Mouse (Mus musculus): ENCODE data around the gene Ammecr1. TPM values are rescaled to one million over a fixed set of nuclear protein-coding genes. Genes with fewer than 3 reads are reported as not detected.

Gene Ammecr1
- polyA plus RNA-seq, 1 experiment from 2014 or later: 11.9 TPM

DNA sequence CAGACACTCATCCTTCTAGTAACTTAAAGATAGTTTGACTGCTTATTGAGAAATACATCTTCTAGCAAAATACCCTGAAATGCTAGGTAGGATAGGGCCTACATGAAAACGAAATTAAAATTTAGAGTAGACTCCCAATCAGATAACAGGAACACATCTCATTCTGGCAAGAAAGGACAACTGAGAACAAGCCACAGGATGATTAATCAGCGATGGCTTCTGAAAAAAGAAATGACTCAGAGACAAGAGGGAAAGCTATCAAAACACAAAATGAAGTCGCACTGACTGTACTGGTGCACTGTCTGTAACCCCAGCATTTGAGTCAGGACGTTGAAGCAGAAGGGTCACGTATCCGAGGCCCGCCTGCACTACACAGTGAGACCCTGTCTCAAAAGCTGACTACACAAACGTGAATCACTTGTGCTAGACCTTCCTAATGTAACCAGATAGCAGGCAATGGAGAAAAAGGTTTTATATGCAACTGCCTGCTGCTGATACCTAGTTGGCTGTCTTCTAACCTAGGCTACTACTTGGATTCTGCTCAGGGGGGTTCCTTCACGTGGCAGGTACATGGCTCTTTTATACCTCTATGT lies 68.1 kb downstream of the Ammecr1 start:
- no peaks in the 10 kb centered on the region for H3K4me1 ChIP-seq
- 85% methylated on average over 9 of the region's 9 CpGs for WGBS
- H3K36me3 ChIP-seq (replicated peaks): no peaks in the 10 kb centered on the region
- H3K9me3 ChIP-seq: no peaks in the 10 kb centered on the region
- H3K27me3 ChIP-seq (replicated peaks; ENCODE audit: low read depth, poor library complexity, severe bottlenecking): peaks cover 76% of the 10 kb centered on the region
- no peak overlapping the region for H3K4me3 ChIP-seq
- H3K27ac ChIP-seq (replicated peaks): no peak overlapping the region
- no peak for DNase-seq (ENCODE audit: low spot score)

- DNase-seq (ENCODE audit: low spot score): no peak
- Histone ChIP-seq H3K4me1 (no peaks in the 10 kb centered on the region), H3K27ac (replicated peaks) (no peak overlapping the region), H3K9me3 (no peaks in the 10 kb centered on the region), H3K27me3 (replicated peaks; ENCODE audit: low read depth, poor library complexity, severe bottlenecking) (peaks cover 69% of the 10 kb centered on the region), H3K36me3 (replicated peaks) (no peaks in the 10 kb centered on the region), H3K4me3 (no peak overlapping the region)
- 94% methylated on average over 6 of the region's 6 CpGs for WGBS
Measured at GRCm38 (mm10) chrX:142897477-142898000, 69.0 kb downstream of the Ammecr1 start.

- H3K4me1 ChIP-seq: no peaks in the 10 kb centered on the region
- no peaks in the 10 kb centered on the region for H3K9me3 ChIP-seq
- no peaks in the 10 kb centered on the region for H3K36me3 ChIP-seq (replicated peaks)
- no peak overlapping the region for H3K27ac ChIP-seq (replicated peaks)
- no peak for DNase-seq (ENCODE audit: low spot score)
- WGBS: 81% methylated on average over 2 of the region's 2 CpGs
- no peak overlapping the region for H3K4me3 ChIP-seq
- H3K27me3 ChIP-seq (replicated peaks; ENCODE audit: low read depth, poor library complexity, severe bottlenecking): peaks cover 68% of the 10 kb centered on the region
Measured at GRCm38 (mm10) chrX:142895316-142895715, 71.2 kb downstream of the Ammecr1 start.

DNA sequence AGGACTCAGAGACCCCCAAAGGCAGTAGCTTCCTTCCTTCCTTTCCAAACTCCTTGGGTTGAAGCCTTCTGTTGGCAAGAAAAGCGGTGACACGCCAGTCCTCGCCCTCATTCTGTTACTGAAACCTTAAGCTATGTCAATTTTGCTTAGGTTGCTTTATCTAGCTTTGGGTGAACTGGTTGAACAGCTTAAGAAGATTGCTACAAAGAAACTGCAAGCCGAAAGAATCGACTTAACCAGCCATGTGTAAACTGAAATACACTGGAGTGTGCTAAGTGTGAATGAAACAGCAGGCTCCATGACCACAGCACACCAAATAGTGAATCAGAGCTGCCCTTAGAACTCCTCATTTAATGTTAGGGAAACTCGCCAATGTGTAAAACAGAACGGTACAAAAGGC lies 80.6 kb downstream of the Ammecr1 start:
- Histone ChIP-seq H3K36me3 (replicated peaks) (no peaks in the 10 kb centered on the region), H3K27ac (replicated peaks) (no peak overlapping the region), H3K27me3 (replicated peaks; ENCODE audit: low read depth, poor library complexity, severe bottlenecking) (peaks cover 91% of the 10 kb centered on the region), H3K4me1 (no peaks in the 10 kb centered on the region), H3K9me3 (no peaks in the 10 kb centered on the region), H3K4me3 (no peak overlapping the region)
- DNase-seq (ENCODE audit: low spot score): no peak
- 87% methylated on average over 7 of the region's 7 CpGs for WGBS

DNA sequence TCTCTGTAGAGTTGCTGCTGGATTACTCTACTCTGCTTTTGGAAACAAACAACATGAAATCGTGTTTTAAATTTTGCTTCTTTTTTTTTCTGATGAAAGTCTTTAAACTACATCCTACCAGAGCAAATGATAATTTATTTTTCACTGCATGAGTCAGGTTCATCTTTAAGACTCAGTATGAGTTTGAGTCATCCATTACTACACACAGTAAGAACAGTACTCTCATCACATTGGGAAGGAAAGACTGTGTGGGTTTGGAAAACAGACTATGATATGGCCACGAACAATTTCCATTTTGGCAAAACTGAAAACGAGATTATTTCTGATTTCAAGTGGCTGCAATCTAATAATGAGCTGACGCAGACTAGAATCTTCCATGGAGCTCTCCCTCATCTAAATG lies 82.9 kb downstream of the Ammecr1 start:
- 90% methylated on average over 4 of the region's 4 CpGs for WGBS

GRCm38 (mm10) chrX:142882255-142882654 lies 84.3 kb downstream of the Ammecr1 start:
- Histone ChIP-seq H3K4me1 (no peaks in the 10 kb centered on the region), H3K9me3 (no peaks in the 10 kb centered on the region), H3K4me3 (no peak overlapping the region), H3K36me3 (replicated peaks) (no peaks in the 10 kb centered on the region), H3K27me3 (replicated peaks; ENCODE audit: low read depth, poor library complexity, severe bottlenecking) (peaks cover 93% of the 10 kb centered on the region), H3K27ac (replicated peaks) (no peak overlapping the region)
- 94% methylated on average over 5 of the region's 5 CpGs for WGBS
- DNase-seq (ENCODE audit: low spot score): no peak

More for the DNA sequence above, 82.9 kb downstream of the Ammecr1 start:
- H3K4me1 ChIP-seq: no peaks in the 10 kb centered on the region
- no peak for DNase-seq (ENCODE audit: low spot score)
- no peak overlapping the region for H3K27ac ChIP-seq (replicated peaks)
- H3K36me3 ChIP-seq (replicated peaks): no peaks in the 10 kb centered on the region
- peaks cover 95% of the 10 kb centered on the region for H3K27me3 ChIP-seq (replicated peaks; ENCODE audit: low read depth, poor library complexity, severe bottlenecking)
- H3K4me3 ChIP-seq: no peak overlapping the region
- no peaks in the 10 kb centered on the region for H3K9me3 ChIP-seq

DNA sequence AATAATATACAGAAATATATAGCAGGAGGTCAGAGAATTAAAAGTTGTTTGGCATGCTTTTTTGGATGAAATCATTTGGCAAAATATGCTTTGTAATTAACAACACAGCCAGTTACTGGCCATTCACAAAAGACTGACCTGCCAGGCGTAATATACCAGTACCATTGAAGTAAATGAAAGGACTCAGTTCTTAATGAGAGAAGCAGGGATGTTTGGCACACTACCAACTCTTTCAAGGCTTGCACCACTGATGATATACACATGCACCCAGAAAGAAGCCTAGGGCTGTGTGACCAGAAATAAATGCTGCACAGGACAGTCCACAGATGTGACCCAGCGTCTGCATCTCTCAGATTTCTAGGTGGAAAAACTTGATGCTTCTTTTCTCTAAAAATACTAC lies 96.7 kb downstream of the Ammecr1 start:
- H3K27me3 ChIP-seq (replicated peaks; ENCODE audit: low read depth, poor library complexity, severe bottlenecking): peaks cover 19% of the 10 kb centered on the region
- no peaks in the 10 kb centered on the region for H3K36me3 ChIP-seq (replicated peaks)
- no peak overlapping the region for H3K27ac ChIP-seq (replicated peaks)
- no peak overlapping the region for H3K4me3 ChIP-seq
- H3K4me1 ChIP-seq: no peaks in the 10 kb centered on the region
- no peak for DNase-seq (ENCODE audit: low spot score)
- WGBS: 91% methylated on average over 2 of the region's 2 CpGs
- no peaks in the 10 kb centered on the region for H3K9me3 ChIP-seq

- H3K4me1 ChIP-seq: no peaks in the 10 kb centered on the region
- no peak overlapping the region for H3K4me3 ChIP-seq
- no peaks in the 10 kb centered on the region for H3K36me3 ChIP-seq (replicated peaks)
- H3K27me3 ChIP-seq (replicated peaks; ENCODE audit: low read depth, poor library complexity, severe bottlenecking): peaks cover 55% of the 10 kb centered on the region
- no peak overlapping the region for H3K27ac ChIP-seq (replicated peaks)
- WGBS: 96% methylated on average over 9 of the region's 9 CpGs
- no peaks in the 10 kb centered on the region for H3K9me3 ChIP-seq
- DNase-seq (ENCODE audit: low spot score): no peak
Measured at GRCm38 (mm10) chrX:142848032-142848431, 118.5 kb downstream of the Ammecr1 start.

DNA sequence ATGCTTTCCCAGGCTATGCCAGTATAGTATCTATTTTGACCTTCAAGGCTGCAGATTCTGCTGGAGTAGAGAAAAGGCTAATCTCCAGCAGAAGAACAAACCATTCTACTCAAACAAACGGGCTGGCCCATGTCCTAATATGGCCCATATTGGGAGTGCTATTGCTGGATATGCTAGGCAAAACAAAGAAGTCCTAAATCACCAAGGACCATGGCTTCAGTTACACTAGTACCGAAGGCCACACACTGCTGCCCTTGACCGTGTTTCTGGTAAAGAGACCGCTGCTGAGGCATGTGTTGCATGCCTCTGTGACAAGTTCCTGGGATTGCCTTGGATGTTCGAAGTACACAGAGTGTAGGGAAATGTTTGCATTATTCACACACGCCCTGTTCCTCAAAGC lies 120.3 kb downstream of the Ammecr1 start:
- no peak for DNase-seq (ENCODE audit: low spot score)
- peaks cover 57% of the 10 kb centered on the region for H3K27me3 ChIP-seq (replicated peaks; ENCODE audit: low read depth, poor library complexity, severe bottlenecking)
- H3K27ac ChIP-seq (replicated peaks): no peak overlapping the region
- H3K9me3 ChIP-seq: no peaks in the 10 kb centered on the region
- WGBS: 91% methylated on average over 6 of the region's 6 CpGs
- no peaks in the 10 kb centered on the region for H3K4me1 ChIP-seq
- peaks cover 7% of the 10 kb centered on the region for H3K36me3 ChIP-seq (replicated peaks)
- no peak overlapping the region for H3K4me3 ChIP-seq

DNA sequence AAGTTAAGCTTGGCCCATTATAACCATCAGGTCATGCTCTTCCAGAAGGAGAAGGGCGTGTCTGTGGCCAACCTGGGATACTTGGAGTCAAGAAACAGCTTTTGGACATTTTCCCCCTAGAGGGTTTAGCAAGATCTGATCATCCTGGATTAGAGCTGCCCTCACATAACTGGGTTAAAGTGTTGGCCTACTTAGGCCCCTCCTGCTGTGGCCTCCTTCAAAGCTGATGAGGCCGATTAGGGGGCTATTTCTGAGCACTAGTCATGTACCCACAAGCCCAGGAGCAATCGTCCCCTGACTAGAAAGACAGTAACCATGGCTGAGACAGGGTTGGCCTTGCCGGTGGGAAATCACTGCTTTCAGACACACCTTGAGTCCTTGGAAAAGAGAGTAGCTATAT lies 124.6 kb downstream of the Ammecr1 start:
- no peaks in the 10 kb centered on the region for H3K9me3 ChIP-seq
- 88% methylated on average over 4 of the region's 4 CpGs for WGBS
- H3K4me1 ChIP-seq: no peaks in the 10 kb centered on the region
- no peak for DNase-seq (ENCODE audit: low spot score)
- H3K36me3 ChIP-seq (replicated peaks): peaks cover 7% of the 10 kb centered on the region
- no peak overlapping the region for H3K4me3 ChIP-seq
- no peak overlapping the region for H3K27ac ChIP-seq (replicated peaks)
- peaks cover 68% of the 10 kb centered on the region for H3K27me3 ChIP-seq (replicated peaks; ENCODE audit: low read depth, poor library complexity, severe bottlenecking)

DNA sequence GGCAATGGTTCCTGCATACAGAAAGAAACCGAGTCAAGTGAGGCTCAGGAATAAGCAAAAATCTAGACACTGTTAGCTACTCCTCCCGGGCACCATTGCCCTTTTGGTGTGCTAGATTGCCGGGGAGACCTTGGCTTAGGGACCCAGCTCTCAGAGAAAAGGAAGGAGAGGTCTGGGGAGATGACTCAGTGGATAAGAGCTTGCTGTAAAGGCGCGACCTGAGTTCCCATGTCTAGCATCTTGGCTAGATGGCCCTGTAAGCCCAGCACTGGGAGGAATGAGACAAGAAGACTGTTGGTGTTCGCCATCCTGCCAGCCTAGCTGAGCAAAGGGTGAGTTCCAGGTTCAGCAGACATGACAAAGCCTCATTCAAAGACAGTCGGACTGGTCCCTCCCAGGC lies 127.1 kb downstream of the Ammecr1 start:
- WGBS: 84% methylated on average over 7 of the region's 7 CpGs
- H3K9me3 ChIP-seq: no peaks in the 10 kb centered on the region
- no peak overlapping the region for H3K27ac ChIP-seq (replicated peaks)
- no peaks in the 10 kb centered on the region for H3K4me1 ChIP-seq
- H3K36me3 ChIP-seq (replicated peaks): peaks cover 30% of the 10 kb centered on the region
- no peak overlapping the region for H3K4me3 ChIP-seq
- H3K27me3 ChIP-seq (replicated peaks; ENCODE audit: low read depth, poor library complexity, severe bottlenecking): peaks cover 76% of the 10 kb centered on the region
- no peak for DNase-seq (ENCODE audit: low spot score)

- H3K9me3 ChIP-seq: no peaks in the 10 kb centered on the region
- no peak overlapping the region for H3K4me3 ChIP-seq
- no peaks in the 10 kb centered on the region for H3K4me1 ChIP-seq
- WGBS: 76% methylated on average over 2 of the region's 2 CpGs
- no peak overlapping the region for H3K27ac ChIP-seq (replicated peaks)
- peaks cover 82% of the 10 kb centered on the region for H3K27me3 ChIP-seq (replicated peaks; ENCODE audit: low read depth, poor library complexity, severe bottlenecking)
- peaks cover 34% of the 10 kb centered on the region for H3K36me3 ChIP-seq (replicated peaks)
- DNase-seq (ENCODE audit: low spot score): no peak
Measured at GRCm38 (mm10) chrX:142838841-142839240, 127.7 kb downstream of the Ammecr1 start.

DNA sequence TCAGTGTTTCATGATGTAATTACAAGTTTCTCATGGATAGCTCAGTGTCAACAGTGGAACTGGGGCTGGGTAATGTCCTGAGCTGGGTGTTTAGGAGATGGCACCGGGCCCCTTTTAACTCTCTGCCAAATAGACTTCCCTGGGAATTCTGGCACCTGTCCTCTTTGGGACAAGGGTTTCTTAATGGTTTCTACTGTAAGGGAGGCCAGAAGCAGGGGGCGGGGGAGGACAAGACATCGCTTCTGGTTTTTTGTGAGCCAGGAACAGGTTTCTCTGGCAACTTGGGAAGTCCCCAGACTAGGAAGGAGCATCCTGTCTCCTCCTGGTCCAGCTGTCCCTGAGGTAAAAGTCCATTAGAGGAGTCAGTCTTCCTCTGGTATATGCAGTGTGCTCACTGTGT lies 129.2 kb downstream of the Ammecr1 start:
- Histone ChIP-seq H3K27ac (replicated peaks) (no peak overlapping the region), H3K4me1 (peaks cover 5% of the 10 kb centered on the region; the same call in 1 of the 2 replicates), H3K36me3 (replicated peaks) (peaks cover 41% of the 10 kb centered on the region), H3K4me3 (no peak overlapping the region), H3K27me3 (replicated peaks; ENCODE audit: low read depth, poor library complexity, severe bottlenecking) (peaks cover 93% of the 10 kb centered on the region), H3K9me3 (no peaks in the 10 kb centered on the region)
- no peak for DNase-seq (ENCODE audit: low spot score)
- WGBS: 94% methylated on average over 3 of the region's 3 CpGs
